Mouse (Mus musculus): ENCODE measurements at regions not wholly inside any gene's neighbourhood (a gene's known extent, or its start where the extent isn't known, plus 50 kb on each side); places are given as distances from the start of the nearest gene placed in this dataset.

DNA sequence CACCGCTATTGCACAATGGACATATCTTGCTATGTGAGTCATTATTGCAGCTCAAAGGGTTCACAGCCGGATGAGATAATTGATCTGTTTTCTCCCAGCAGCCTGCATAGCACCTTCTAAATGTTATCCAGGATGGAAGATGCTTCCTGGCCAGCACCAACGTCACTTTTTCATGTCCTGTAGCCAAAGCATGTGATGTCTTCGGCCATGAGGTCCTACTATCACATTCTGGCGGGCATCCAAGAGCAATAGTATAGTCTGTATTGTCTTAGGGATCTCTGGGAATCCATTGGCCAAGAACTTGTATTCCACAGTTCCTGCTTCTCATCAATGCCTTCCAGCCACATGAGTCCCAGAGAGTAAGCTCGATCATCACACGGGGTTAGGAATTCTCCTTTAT lies 70.6 kb downstream of the Npy start:
- no peak for DNase-seq (ENCODE audit: low spot score in 2 of 2)

DNA sequence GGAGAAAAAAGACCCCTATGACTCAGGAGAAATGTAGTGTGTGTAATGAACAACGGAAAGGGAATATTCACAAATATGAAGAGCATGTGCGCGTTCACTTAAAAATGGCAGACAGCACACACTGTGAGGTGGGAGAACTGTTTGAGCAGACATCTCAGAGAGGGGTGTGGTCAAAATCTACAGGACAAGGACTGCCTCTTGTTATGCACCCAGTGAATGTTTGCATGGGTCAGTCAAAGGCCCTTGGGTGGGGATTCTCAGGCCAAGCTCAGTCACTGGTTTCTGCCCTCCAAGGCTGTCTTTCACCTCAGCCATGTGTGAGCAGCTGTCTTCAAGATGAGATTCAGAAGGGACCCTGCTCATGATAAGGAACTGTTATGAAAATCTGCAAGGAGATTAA lies 76.6 kb downstream of the Npy start:
- DNase-seq (ENCODE audit: low spot score in 2 of 2) = no peak

DNA sequence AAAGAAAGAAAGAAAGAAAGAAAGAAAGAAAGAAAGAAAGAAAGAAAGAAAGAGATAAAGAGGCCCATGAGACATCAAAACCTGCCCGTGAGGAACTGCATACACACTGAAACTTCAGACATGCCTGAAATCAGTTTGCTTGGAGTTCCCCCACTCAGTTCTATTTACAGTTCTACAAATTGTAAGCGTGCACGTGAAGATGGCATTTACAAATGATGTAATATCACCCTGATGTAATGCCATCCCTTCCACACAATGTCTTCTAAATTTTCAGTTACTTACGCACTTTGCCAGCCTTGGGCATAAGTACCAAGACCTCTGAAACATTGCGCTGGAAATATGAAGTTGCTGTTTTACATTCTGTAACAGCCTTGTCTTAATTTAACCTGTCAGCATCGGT lies 79.0 kb downstream of the Npy start:
- no peak for DNase-seq (ENCODE audit: low spot score in 2 of 2)

DNA sequence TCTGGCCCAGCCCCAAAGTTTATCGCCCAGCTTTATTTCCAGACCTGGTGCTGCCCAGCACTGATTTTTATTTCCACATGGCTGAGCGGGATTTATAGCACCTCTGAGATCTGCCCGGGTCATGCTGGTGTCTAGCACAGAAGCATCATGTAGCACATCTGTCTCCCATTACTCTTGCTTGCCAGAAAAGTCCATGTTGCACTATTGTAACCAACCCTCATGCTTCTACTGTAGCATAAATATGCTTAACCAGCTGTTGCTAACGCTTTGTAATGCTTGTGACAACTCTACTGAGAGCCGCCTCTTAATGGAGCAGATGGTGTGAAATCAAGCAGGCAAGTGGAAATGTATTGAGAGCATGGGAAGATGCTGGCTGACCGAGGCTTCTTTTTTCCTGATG lies 81.5 kb downstream of the Npy start:
- DNase-seq (ENCODE audit: low spot score in 2 of 2) = peak; percentile 19 to 26

DNA sequence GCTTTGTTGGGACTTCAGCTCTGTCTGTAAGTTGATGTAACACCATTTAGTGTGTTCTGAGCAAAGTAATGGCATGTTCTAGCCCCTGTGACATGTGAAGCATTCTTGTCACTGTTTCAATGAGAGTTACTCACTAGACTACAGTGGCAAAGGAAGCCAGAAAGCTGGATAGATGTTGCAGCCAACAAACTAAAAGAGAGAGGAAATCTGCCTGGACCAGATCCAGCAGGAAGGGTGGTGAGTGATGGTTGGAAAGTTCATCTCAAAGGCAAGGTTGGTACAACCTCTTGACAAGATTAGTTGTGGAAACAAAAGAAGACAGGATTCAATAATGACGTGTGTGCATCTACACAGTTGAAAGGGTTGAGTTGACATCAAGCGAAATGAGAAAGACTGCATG lies 83.9 kb downstream of the Npy start:
- DNase-seq (ENCODE audit: low spot score in 2 of 2) = no peak

DNA sequence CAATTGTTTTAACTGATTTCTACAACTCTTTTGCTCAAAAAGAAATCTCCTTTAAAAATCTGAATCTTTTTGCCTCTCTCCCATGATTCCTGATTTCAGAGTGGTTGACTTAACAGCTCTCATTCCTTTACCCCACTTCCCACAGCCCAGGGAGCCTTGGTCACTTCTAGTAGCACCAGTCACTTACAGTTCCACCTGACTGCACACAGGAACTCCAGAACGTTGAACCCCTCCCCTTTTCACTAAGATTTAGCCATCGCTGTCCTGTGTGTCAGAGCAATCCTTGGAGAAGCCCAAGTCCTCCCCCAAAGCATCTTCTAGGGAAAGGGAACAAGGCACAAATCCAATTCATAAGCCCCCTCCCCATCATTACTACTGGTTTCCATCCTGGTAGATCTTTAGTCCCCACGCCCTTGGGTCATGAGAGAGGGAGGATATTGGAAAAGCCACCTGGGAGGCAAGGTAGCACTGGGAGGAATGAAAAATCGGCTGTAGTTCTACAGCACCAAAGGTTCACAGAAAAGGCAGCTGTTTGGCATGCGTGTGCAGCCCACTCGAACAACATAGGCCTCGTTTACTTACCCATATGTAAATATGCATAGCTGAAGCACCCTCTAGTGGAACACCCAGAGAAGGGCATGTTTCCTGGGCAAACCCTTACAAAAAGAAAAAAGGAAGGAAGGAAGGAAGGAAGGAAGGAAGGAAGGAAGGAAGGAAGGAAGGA lies 96.7 kb downstream of the Npy start:
- peak in 1 of 2 experiments; percentile 12 for DNase-seq (ENCODE audit: low spot score in 2 of 2)

DNA sequence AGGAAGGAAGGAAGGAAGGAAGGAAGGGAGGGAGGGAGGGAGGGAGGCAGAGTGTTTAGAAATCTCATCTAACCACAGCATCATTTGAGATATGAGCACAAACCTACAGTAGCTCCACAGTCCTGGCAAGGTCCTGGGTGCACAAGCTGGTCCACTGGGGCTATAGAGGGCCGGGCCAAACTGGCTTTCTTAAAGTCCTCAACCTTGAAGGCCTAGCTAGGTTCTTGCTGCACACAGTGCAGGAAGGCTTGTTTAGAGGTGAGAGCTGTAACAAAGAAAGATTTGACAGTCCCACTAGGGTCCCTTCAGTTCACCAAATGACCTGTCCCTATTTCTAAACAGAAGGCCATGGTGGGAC lies 97.3 kb downstream of the Npy start:
- no peak for DNase-seq (ENCODE audit: low spot score in 2 of 2)

DNA sequence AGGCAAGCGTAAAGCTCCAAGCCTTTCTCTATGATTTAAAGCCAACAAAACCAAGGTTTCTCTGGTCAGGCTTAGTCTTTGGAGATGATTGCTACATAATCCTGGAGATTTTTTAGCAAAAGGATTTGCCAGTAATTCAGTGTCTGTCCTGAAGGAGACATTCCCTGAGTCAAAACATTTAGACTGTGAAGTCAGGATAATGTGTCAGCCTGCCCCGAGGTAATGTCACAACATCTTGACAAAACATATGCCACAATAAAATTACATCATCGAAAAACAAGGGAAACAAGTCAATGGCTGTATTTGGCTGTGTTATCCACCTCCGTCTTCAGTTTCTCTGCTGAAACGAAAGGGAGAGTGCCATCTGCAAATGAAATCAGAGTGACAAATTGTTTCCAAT lies 101.8 kb downstream of the Npy start:
- peak in 1 of 2 experiments; percentile 11 for DNase-seq (ENCODE audit: low spot score in 2 of 2)

DNA sequence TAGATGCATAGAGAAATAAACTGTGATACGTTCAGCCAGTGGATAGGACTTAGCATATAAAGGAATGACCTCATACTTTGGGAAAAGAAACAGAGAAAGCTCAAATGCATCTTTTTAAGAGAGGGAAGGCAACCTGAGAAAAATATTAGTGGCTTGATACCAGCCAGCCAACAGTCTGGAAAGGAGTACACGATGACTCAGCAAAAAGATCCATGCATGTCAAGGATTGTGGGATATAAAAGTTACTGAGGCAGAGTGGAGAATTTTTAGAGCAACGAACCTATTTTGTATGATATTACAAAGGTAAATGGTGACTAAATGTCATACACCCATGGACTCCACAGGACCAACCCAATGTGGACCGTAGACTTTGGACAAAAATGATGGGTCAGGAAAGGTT lies 105.6 kb downstream of the Npy start:
- no peak for DNase-seq (ENCODE audit: low spot score in 2 of 2)

DNA sequence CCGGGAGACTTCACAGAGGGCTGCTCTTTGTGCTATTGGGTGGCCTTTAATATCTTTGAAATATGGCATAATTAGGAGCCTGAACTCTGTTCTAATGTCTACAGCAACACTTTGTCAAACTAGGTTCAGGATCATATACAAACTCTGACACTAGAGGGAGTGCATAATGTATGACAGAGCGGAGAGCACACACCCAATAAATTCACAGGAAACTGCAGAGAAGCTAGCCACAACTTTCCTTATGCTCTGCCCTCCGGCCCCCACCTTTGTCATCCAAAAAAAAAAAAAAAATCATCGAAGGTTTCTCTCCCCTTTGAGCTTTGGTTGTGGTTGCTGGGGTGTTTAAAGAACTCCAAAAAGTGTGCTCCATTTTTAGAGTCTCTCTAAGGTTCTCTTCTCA lies 107.6 kb downstream of the Npy start:
- DNase-seq (ENCODE audit: low spot score in 2 of 2) = no peak

DNA sequence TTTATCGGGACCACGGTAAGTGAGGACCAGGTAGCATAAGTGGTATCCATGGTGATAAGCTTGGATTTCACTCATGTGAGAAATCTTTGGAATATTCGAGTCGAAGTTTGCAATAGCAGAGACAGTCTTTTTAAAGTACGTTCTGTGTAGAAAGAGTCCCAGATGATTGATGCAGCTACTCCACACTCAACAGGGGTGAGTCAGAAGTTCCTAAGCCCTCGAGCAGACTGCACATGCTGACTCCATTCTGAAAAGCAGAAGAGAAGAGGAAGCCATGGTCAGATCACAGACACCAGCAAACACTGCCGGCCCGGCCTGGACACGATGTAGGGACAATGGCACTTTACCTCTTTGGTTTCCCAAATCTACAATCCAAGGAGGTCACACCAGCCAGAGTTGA lies 120.6 kb downstream of the Npy start:
- DNase-seq (ENCODE audit: low spot score in 2 of 2) = no peak

DNA sequence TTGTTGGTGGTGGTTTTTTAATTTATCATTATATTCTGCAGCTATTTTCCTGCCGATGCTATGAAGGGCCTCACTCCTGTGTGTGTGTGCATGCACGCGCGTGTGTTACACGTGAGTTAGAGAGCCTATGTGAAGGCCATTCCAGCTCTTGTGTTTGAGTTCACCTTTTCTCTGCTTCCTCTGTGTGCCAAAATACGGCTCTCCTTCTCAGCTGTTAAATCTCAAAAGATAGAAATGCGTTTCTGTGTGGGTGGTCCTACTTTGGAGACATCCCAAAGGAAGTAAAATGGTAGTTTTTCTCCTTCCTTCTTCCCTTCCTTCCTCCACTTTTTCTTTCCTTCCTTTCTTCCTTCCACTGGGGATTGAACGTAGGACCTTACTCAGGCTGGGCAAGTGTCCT lies 136.4 kb downstream of the Npy start:
- no peak for DNase-seq (ENCODE audit: low spot score in 2 of 2)

DNA sequence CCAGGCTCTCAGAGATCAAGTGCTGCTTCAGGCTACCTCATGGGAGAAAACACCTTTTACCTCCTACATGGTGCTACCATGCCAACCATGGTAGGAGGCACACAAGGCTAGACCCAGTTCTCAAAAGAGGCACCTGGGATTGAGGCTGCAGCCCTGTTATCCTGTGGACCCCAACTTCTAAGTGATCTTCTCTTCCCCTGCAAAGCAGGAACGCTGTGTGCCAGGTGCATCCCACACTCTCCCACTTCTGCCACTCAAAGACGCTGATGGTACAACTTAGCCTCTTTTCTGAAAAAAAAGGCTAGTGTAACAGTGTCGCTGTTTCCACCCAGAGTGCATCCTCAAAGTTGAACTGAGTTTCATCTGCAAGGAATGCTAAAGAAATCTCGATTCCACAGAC lies 138.7 kb downstream of the Npy start:
- DNase-seq (ENCODE audit: low spot score in 2 of 2) = no peak

DNA sequence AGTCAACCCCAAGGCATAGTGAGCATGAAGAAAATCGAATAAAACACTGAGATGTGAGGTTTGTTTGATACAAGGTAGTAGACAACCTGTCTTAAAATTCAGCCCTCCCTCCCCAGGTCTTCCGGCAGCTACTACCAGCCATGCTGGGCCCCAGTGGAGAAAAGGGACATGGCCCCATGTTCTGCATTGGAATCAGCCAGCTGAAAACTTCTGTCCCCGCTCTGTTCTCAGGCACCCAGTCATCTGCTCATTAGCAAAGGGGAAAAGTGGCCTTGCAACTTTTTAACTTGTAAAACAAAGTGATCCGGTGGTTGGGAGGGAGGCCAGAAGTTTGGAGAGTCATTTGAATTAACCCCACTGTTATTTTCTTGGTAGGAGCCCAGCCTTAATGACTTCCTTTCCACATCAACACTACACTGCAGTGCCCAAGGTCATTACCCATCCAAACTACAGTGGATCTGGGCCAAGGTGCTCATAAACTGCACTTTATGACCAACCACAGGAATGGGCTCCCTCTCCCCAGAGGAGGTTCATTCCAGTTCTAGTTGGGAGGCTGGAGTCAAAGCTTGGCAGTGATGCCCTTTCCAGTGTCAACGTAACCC lies 143.5 kb downstream of the Npy start:
- no peak for DNase-seq (ENCODE audit: low spot score in 2 of 2)

DNA sequence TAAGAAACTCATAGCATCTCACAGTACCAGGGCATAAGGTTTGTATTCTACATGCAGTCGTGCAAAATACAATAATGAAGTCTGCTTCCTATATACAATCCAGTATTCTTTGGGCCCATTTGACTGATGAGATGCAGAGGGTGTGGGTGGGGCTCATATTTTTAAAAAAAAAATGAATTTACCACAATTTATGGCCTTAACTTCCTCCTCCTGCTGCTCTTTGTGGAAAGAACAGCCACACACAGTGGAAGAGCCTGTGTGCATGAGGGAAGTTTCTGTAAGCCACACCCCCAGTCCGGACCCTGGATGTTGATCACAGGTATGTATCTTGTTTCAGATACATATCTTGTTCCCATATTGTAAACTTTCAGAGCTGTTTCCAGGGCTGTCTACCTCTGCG lies 143.5 kb upstream of the Mpp6 start:
- no peak for DNase-seq (ENCODE audit: low spot score in 2 of 2)

DNA sequence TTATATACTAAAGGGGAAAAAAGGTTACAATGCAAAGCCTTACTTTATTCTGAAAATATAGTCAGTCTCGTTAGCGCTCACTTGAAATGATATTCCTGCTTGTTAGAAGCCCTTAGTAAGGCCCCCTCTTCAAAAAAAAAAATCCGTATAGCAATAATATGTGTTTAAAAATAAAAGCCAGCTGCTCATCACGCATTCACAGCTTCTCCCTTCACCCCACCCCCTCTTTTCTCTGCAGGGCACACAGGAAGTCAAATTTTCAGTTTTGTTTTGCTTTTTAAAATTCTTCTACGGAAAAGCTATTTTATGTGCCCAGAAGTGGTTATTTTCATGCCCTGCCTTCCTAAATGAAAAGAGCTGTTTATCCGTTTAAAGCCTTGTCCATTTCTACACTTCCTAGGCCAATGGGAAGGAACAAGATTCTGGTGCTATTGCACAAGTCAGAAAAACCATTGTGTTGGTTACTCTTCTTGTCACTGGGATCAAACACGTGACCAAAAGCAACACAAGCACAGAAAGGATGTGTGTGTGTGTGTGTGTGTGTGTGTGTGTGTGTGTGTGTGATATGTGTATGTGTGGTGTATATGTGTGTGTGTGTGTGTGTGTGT lies 136.7 kb upstream of the Mpp6 start:
- DNase-seq (ENCODE audit: low spot score in 2 of 2) = no peak

DNA sequence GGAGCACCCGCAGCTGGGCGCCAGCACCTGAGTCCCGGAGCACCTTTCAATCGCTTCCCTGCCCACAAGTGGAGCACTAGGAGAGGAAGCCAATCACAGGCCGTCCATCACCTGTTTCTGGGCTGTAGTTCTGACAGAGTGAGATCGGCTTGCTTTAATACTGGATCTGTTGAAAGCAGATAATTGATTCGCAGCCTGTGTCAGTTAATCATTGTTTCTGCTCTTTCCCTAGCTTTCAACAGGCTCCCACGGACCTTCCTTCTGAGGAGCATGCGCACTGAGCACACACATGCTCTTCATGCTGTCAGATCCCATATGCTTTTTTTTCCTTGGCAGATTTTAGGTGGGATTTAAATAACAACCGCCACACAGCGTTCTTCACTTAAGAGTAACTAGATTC lies 132.3 kb upstream of the Mpp6 start:
- DNase-seq (ENCODE audit: low spot score in 2 of 2) = peak; percentile 68 to 74

DNA sequence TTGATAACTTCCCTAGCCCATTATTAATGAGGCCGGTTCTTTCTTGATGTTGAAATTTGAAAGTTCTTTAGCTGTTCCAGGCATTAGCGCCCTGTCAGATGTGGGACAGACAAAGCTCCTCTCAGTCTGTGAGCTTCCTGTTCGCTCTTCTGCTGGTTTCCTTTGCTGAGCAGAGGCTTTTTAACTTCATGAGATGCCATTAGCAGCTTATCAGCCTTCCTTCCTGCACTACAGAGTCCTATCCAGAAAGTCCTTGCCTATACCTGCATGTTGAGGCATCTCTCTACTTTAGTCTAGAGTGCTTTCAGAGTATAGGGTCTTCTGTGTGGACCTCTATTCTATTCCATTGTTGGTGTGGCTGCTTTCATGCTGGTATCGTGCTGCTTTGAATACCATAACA lies 126.3 kb upstream of the Mpp6 start:
- DNase-seq (ENCODE audit: low spot score in 2 of 2) = no peak

DNA sequence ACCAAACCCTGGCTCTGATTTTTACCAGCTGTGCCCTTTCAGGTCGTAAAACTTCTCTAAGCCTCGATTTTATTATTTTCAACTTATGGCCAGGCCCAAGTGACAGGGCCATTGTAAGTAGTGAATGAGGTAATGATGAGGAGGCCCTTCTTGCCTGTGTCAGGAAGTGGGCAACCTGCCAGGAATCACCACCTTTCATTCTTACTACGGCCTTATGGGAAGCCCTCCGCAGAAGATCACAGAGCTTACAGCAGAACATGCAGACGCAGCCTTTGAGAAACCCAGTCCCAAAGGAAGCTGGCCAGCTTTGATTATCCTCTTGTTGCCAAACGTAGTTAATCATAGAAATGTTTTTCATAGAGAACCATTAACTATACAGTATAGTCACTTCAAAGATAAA lies 124.9 kb upstream of the Mpp6 start:
- no peak for DNase-seq (ENCODE audit: low spot score in 2 of 2)

DNA sequence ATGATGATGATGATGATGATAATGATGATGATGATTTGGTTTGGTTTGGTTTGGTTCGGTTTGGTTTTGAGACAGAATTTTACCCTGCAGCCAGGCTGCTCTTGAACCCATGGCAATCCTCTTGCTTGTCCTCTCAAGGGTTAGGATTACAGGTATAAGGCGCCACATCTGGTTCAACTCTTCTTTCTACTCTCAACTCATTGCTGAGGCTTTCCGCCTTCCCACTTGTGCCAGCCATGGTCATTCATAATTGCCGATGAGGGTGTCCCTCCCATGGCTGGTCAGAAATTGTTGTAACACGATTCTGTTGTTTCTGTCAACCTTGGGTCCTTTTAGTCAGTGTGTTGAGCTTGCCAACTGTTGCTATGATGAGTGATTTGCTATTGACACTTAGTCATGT lies 122.9 kb upstream of the Mpp6 start:
- DNase-seq (ENCODE audit: low spot score in 2 of 2) = no peak

DNA sequence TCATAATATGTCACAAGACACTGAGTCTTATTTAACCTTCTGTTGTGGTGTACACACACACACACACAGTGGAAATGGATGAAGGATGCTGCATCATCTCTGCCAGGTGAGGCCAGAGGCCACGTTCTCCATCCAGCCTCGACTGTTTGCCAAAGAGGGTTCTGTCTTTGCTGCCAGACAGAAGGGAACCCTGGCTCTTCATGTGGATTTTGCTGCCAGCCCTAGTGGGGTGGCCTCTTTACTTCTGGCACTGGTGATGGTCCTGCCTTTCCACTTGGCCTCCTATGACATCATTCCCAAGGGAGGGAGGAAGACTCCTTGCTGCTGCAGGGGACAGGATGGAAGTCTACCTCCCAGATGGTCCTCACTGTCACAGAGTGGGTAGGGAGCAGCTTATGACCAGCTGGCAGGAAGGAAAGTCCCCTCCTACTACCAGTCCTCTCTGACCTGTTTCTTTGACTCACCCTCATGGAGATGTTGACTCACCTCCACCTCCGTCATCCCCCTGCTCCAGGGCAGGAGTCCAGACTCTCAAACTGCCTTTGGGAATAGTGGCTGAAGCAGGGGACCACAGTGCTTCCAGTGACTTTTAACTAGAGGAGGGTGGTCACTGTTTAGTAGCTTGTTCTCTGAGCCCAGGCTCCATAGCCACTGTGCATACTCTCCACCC lies 122.4 kb upstream of the Mpp6 start:
- no peak for DNase-seq (ENCODE audit: low spot score in 2 of 2)

DNA sequence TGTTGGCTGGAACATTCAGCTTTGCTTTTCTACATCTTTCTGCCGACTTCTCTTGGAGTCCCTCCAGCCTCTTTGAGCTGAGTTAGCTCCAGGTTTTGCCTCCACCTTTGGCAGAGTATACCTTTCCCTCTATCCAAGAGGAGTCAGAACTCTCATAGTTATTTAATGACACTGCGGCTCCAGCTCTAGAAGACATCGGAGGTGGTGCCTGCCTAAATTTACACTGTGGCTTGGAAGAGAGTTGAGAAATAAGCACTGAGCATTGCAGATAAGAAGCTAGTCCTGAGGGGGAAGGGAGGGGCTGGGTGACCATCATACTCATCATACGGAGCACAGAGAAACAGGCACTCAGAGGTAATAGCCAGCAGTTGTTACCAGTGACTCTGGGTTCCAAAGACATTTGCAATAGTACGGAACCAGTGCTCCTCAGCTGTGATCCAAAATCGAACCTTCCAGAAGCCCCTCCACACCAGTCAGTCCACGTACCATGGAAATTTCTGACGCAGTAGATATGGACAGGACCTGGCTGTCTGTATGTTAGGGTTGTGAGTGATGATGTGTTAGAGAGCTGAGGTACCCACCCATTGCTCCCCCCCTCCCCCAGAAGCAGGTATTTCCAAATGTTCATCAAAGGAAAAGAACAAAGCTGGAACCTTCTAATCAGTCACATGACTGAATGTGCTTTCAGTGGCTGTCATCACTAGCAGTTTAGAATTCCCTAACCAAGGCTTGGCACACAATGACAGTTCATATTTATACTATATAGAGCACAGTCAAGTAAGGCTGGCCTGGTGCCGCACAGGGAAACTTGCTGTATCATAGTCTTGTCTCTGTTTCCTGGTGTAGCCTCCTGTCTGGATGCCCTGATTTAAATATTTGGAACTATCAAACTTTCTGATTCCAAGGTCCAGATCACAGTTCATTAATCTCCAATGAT lies 120.2 kb upstream of the Mpp6 start:
- DNase-seq (ENCODE audit: low spot score in 2 of 2) = no peak
